Mouse (Mus musculus) embryonic facial prominence, embryonic 12.5 days (tissue): ENCODE data around the gene B4gat1. TPM values are rescaled to one million over a fixed set of nuclear protein-coding genes. Genes with fewer than 3 reads are reported as not detected.

Experiments
- ATAC-seq: fragments of 200-750 bp; cut with Nextera tagmentation; 2 replicates; pipeline ENCODE4 v1.8.0; 2017; ENCODE audit not compliant: insufficient number of reproducible peaks, insufficient read depth, low FRiP score, low TSS enrichment
- H3K27ac ChIP-seq: fragments of 300-500 bp; sonication (generic); 2 replicates; pipeline ENCODE4 v1.5.1; 2016; ENCODE audit warnings: mild to moderate bottlenecking
- H3K27me3 ChIP-seq: fragments of 300-500 bp; sonication (generic); 2 replicates; pipeline ENCODE4 v1.6.1; 2016; ENCODE audit warnings: mild to moderate bottlenecking, moderate library complexity
- H3K36me3 ChIP-seq: fragments of 300-500 bp; sonication (generic); 2 replicates; pipeline ENCODE4 v1.6.1; 2016; ENCODE audit warnings: mild to moderate bottlenecking
- H3K4me1 ChIP-seq: fragments of 300-500 bp; sonication (generic); 2 replicates; pipeline ENCODE4 v1.6.1; 2016
- H3K4me2 ChIP-seq: fragments of 300-500 bp; sonication (generic); replicated peaks from 2 replicates; pipeline ENCODE4 v1.6.1; 2016; ENCODE audit warnings: mild to moderate bottlenecking, moderate library complexity
- H3K4me3 ChIP-seq: fragments of 300-500 bp; sonication (generic); 2 replicates; pipeline ENCODE4 v1.5.1; 2016; ENCODE audit warnings: mild to moderate bottlenecking
- H3K9ac ChIP-seq: fragments of 300-500 bp; sonication (generic); 2 replicates; pipeline ENCODE4 v1.6.1; 2016; ENCODE audit warnings: mild to moderate bottlenecking, moderate library complexity
- H3K9me3 ChIP-seq: fragments of 300-500 bp; sonication (generic); 2 replicates; pipeline ENCODE4 v1.6.1; 2016; ENCODE audit warnings: mild to moderate bottlenecking, moderate library complexity
- WGBS: fragments of 180-500 bp; shearing (Covaris S2); methylation state at CpG from one replicate; pipeline ENCODE4 v1.1.7; 2016; 5-methylcytosine and 5-hydroxymethylcytosine counted together
- polyA plus RNA-seq: library from polyadenylated mRNA; unstranded; fragments of >200 nt; fragmentation: Nextera tagmentation; extraction: Ambion mirVana; gene quantifications from 2 replicates; pipeline ENCODE4 v1.2.1, GENCODE M21; 2016

The B4gat1 gene
- polyA plus RNA-seq, 1 experiment from 2014 or later: 46.4 TPM

DNA sequence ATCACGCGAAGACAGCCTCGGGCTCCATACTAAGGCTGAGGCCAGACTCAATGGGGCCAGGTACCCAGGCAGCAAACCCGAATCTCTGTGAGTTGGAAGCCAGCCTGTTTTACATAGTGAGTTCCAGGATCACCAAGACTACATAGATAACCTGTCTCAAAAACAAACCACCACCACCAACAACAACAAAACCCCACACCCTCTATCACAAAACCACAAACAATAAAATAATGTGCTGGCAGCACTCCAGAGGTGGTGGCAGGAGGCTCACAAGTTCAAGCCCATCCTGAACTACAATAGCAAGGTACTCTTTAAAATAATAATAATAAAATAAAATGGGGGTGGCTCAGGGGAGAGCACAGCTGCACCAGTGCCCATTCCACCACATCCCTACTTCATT is 2.0 kb upstream of the B4gat1 start:
- 74% methylated on average over 4 of the region's 4 CpGs for WGBS
- Histone ChIP-seq H3K9ac (no peak overlapping the region), H3K27me3 (no peaks in the 10 kb centered on the region), H3K9me3 (no peaks in the 10 kb centered on the region), H3K4me2 (no peak overlapping the region), H3K4me1 (peaks cover 28% of the 10 kb centered on the region), H3K4me3 (no peak overlapping the region), H3K36me3 (peaks cover 5% of the 10 kb centered on the region; the same call in 1 of the 2 replicates), H3K27ac (no peak overlapping the region)
- ATAC-seq: no peak

DNA sequence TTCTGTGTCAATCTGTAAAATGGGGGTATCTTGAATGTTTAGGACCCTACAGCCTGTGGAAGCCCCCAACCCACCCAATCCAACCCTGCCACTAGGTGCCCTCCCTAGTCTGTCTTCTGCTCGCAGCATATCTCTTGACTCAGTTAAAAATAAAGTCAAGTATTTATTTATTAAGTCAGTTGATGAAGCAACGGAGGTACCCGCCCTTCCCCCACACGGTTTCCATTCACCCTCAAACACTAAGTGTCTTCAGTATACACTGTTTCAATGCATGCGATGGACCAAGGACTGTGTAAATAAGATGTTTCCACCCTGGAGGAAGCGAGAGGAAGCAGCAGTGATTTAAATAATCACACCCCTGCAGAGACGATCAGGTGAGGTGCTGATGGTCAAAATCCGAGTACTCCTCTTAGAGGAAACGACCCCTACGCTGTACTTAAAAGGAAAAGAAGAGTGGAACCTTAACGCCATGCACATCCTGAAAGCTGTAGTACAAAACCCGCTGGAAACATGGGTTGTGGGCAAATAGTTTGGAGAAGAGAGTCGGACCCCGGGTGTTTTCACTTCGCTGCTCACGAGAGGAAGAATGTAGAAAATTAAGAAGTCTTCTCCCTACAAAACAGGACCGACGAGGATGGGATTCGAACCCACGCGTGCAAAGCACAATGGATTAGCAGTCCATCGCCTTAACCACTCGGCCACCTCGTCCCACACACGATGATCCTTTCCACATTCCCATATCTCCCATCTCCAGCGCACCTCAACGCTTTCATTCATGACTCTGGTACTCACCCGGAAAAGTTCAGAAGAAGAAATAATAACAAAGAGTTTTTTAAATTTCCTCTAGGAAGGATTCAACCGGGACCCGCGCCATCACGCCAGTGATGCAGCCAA is 701 bp upstream of the B4gat1 start:
- WGBS: 6% methylated on average over 32 of the region's 32 CpGs
- ATAC-seq: no peak
- Histone ChIP-seq H3K36me3 (no peaks in the 10 kb centered on the region), H3K27me3 (no peaks in the 10 kb centered on the region), H3K4me3 (peak overlapping the region; percentile 91), H3K4me2 (peak overlapping the region; percentile 99), H3K27ac (peak overlapping the region; percentile 83), H3K9me3 (no peaks in the 10 kb centered on the region), H3K4me1 (peaks cover 35% of the 10 kb centered on the region), H3K9ac (peak overlapping the region; percentile 94)

DNA sequence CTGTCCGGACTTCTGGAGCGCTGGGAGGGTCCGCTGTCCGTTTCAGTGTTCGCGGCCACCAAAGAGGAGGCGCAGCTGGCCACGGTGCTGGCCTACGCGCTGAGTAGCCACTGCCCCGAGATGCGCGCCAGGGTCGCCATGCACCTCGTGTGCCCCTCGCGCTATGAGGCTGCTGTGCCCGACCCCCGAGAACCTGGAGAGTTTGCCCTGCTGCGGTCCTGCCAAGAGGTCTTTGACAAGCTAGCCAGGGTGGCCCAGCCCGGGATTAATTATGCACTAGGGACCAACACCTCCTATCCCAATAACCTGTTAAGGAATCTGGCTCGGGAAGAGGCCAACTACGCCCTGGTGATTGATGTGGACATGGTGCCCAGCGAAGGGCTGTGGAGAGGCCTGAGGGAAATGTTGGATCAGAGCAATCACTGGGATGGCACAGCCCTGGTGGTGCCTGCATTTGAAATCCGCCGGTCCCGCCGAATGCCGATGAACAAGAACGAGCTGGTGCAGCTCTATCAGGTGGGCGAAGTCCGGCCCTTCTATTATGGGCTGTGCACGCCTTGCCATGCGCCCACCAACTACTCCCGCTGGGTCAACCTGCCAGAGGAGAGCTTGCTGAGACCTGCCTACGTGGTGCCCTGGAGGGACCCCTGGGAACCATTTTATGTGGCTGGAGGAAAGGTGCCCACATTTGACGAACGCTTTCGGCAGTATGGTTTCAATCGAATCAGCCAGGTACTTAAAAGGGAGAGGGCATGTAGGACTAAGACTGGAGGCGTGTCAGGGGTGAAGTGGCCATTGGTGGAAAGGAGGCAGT is 882 bp downstream of the B4gat1 start:
- peak overlapping the region; percentile 91 for H3K4me3 ChIP-seq
- peak overlapping the region; percentile 83; the same call in 1 of the 2 replicates for H3K27ac ChIP-seq
- peaks cover 35% of the 10 kb centered on the region for H3K4me1 ChIP-seq
- H3K9me3 ChIP-seq: no peaks in the 10 kb centered on the region
- 15% methylated on average over 41 of the region's 41 CpGs for WGBS
- peak overlapping the region; percentile 99 for H3K4me2 ChIP-seq
- ATAC-seq: no peak
- peak overlapping the region; percentile 94 for H3K9ac ChIP-seq
- peaks cover 9% of the 10 kb centered on the region for H3K36me3 ChIP-seq
- H3K27me3 ChIP-seq: no peaks in the 10 kb centered on the region

DNA sequence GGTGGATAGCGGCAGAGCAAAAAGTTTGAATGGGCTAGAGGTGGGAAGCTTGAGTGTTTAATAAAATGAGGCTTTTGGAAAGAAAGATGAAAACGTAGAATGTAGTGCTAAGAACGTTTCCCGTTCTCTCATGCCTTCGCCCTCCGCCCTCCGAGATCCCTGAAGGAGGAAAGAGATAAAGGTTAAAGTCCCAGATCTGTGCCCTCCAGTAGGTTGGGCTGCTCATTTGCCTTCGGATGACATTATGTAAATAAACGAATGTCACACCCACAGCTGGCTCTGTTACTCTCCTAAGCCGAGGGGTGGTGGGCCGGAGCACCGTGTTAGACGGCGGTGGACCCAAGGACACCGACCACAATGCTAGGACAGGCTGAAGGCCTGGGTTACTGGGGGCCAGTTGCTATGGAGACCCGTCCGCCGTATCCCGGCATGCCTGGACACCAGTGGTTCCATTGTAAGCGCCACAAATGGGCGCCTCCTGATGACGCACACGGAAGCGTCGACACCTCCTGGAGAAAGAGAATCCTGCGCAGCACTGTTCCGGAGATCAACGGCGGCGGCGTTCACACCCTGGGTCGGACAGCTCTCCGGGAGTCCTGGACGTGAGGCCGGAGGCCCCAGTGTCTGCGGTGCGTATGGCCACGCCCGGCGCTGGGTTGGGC is 2.4 kb downstream of the B4gat1 start, which contains the start of gene Brms1:
Brms1 (plus strand) TSS at position 493 of the 662 bp plus-strand sequence.
- H3K4me3 ChIP-seq: peak within 1 kb of the TSS; percentile 91
- H3K27ac ChIP-seq: peak within 1 kb of the TSS; percentile 36; the same call in 1 of the 2 replicates
- peak within 1 kb of the TSS; percentile 99 for H3K4me2 ChIP-seq
- peaks cover 35% of the 10 kb centered on the region for H3K4me1 ChIP-seq
- peak within 1 kb of the TSS; percentile 94 for H3K9ac ChIP-seq
- WGBS: 6% methylated on average over 40 of the region's 40 CpGs
- no peaks in the 10 kb centered on the region for H3K27me3 ChIP-seq
- H3K9me3 ChIP-seq: no peaks in the 10 kb centered on the region
- peak; percentile 71 for ATAC-seq
- H3K36me3 ChIP-seq: peaks cover 9% of the 10 kb centered on the region

DNA sequence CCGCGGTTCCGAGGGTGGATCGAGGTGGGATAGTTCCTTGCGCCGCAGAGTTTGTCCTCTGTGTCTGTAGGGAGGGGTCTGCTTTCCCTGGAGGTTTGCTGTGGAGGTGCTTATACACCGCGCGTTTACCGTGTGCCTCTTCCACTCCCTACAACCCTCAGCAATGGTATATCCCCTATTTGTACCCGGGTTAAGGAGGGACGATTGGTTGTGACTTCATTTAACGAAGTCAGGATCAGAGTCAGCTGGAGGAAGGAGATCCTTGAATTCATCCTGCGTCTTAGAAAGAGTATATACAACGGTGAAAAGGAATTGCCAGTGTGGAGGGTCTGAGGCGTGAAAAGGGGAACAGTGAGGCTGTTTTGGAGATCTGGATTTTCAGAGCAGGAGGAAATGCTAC is 3.0 kb downstream of the B4gat1 start:
- peak overlapping the region; percentile 94 for H3K9ac ChIP-seq
- H3K9me3 ChIP-seq: no peaks in the 10 kb centered on the region
- WGBS: 2% methylated on average over 16 of the region's 16 CpGs
- H3K4me2 ChIP-seq: peak overlapping the region; percentile 99
- ATAC-seq: no peak
- H3K27ac ChIP-seq: peak overlapping the region; percentile 36; the same call in 1 of the 2 replicates
- H3K27me3 ChIP-seq: no peaks in the 10 kb centered on the region
- H3K4me1 ChIP-seq: peaks cover 35% of the 10 kb centered on the region
- H3K36me3 ChIP-seq: peaks cover 13% of the 10 kb centered on the region
- H3K4me3 ChIP-seq: peak overlapping the region; percentile 91

DNA sequence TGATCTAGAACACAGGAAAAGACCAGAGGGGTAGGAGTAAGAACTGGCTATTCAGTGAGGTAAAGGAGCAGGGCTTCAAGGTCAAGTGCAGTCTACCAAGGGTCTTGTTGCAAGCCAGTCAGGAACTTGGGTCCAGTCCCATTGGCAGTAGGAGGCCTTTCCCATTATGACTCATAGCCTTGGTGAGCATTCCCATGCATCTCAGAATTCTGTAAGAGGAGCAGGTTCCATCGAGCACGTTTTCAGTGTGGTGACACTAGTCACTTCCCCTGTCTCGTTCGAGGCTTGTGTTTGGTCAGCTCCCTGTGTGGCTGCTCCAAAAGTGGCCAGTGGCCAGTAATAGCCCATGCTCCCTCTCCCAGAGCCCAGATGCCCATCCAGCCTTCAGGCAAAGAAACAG is 6.9 kb downstream of the B4gat1 start:
- H3K4me2 ChIP-seq: no peak overlapping the region
- no peaks in the 10 kb centered on the region for H3K9me3 ChIP-seq
- H3K36me3 ChIP-seq: peaks cover 42% of the 10 kb centered on the region
- peaks cover 23% of the 10 kb centered on the region for H3K4me1 ChIP-seq
- 85% methylated on average over 4 of the region's 4 CpGs for WGBS
- H3K4me3 ChIP-seq: no peak overlapping the region
- no peak for ATAC-seq
- no peak overlapping the region for H3K27ac ChIP-seq
- H3K27me3 ChIP-seq: peaks cover 9% of the 10 kb centered on the region
- no peak overlapping the region for H3K9ac ChIP-seq

DNA sequence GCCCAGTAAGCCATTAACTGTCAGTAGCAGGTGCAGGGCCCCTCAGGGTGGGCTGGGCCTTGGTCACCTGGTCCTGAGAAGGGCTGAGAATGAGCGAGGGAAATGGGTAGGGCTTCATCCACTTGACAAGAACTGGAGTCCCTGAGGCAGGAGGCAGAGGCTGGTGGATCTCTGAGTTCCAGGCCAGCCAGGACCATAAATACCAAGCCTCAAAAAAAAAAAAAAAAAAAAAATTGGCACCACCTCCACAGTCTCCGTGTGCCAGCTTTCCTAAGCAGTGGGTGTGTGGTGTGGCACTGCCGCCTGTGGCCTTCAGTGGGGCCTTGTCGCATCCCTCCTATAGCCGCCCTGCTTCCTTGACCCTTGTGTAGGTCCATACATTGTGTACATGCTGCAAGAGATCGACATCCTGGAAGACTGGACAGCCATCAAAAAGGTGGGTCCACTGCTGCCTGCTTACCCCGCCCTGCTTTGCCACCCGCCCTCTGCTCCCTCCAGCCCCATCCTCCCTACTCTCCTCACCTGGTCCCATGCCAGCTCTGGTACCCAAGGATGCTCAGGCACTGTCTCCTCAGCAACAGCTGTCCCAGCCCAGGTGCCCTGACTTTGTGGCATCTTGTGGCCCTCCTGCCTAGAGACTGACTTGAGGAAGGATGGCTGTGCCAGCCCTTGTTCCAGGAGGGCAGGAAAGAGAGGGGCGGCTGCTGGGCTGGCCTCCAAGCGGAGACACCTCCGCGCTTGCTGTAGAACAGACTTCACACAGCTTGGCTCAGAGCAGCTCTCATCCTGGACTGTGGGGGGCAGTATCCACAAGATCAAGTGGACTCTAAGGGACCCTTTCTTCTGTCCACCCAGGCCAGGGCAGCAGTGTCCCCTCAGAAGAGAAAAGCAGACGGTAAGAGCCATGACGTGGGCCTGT is 9.8 kb downstream of the B4gat1 start:
- no peaks in the 10 kb centered on the region for H3K9me3 ChIP-seq
- no peak overlapping the region for H3K4me2 ChIP-seq
- peaks cover 29% of the 10 kb centered on the region for H3K4me1 ChIP-seq
- H3K27me3 ChIP-seq: peaks cover 38% of the 10 kb centered on the region
- peaks cover 41% of the 10 kb centered on the region for H3K36me3 ChIP-seq
- no peak overlapping the region for H3K27ac ChIP-seq
- no peak overlapping the region for H3K4me3 ChIP-seq
- 83% methylated on average over 14 of the region's 14 CpGs for WGBS
- H3K9ac ChIP-seq: no peak overlapping the region
- no peak for ATAC-seq

DNA sequence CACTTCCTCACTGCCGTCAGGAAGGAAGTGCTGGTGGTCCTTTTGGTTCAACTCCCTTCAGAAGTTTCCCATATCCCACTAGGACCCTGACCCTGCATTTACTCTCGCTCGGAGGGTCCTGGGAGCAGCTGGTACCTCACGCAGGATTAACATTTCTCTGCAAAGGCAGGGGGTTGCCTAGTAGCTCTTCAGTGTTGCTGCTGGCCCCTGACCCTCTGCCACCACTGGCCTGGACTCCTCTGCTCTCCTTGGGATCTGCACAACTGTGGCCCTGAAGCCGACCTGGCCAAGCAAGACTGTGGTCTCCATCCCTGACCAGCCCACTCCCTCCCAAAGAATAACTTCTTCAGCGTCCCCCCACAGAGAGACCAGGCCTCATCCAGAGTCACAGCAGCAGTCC is 10.7 kb downstream of the B4gat1 start:
- Histone ChIP-seq H3K27ac (no peak overlapping the region), H3K27me3 (peaks cover 44% of the 10 kb centered on the region), H3K36me3 (peaks cover 34% of the 10 kb centered on the region), H3K9me3 (no peaks in the 10 kb centered on the region), H3K4me3 (no peak overlapping the region), H3K4me2 (no peak overlapping the region), H3K4me1 (peaks cover 29% of the 10 kb centered on the region), H3K9ac (no peak overlapping the region)
- ATAC-seq: no peak
- 75% methylated on average over 6 of the region's 6 CpGs for WGBS

DNA sequence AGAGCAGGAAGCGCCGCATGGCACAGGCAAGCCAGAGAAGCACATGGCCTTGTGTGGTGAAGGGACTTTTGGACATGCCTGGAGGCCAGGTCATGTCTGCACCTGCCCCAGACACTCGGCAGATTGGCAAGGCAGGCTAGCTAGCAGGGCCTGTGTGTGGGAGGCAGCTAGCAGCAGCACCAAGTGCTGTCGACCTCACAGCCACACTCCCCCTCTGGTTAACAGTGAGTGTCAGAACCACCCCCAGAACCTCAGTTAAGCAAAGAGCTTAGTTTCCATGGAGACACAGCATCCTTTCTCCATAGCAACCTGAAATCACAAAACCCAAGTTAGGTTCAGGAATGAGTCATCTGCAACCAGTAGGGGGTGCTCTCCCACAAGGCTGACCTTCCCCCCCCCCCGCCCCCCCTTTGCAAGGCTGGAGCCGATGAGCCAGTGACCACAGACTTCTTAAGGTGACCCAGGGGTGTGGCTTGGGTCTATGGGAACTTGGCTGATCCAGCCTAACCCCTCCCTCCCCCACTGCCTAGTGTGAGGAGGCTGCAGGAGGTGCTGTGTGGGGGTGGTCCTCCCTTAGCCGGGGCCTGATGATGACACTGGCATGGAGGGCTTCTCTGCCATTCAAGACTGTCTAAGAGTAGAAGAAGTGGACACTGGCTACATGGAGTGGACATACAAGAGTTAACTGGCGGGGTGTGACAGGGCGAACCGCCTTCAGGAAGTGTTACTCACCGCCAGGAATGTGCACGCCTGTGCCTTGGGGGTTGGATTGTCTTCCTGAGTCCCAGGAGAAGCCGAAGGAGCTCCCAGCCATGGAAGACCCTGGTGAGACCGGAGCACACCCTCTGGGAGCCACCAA is 11.7 kb downstream of the B4gat1 start, which contains the start of gene Rin1:
Rin1 (plus strand) TSS at position 435 of the 859 bp plus-strand sequence.
- H3K4me1 ChIP-seq: peaks cover 29% of the 10 kb centered on the region
- 12% methylated on average over 14 of the region's 14 CpGs for WGBS
- 0 out of 2 replicates have a peak within 1 kb of the TSS, but pooled peaks have one; percentile 25 for H3K27ac ChIP-seq
- H3K4me3 ChIP-seq: peak within 1 kb of the TSS; percentile 13; the same call in 1 of the 2 replicates
- no peak for ATAC-seq
- peaks cover 34% of the 10 kb centered on the region for H3K36me3 ChIP-seq
- no peaks in the 10 kb centered on the region for H3K9me3 ChIP-seq
- H3K27me3 ChIP-seq: peaks cover 47% of the 10 kb centered on the region
- no peak within 1 kb of the TSS for H3K9ac ChIP-seq
- peak within 1 kb of the TSS; percentile 38 for H3K4me2 ChIP-seq

DNA sequence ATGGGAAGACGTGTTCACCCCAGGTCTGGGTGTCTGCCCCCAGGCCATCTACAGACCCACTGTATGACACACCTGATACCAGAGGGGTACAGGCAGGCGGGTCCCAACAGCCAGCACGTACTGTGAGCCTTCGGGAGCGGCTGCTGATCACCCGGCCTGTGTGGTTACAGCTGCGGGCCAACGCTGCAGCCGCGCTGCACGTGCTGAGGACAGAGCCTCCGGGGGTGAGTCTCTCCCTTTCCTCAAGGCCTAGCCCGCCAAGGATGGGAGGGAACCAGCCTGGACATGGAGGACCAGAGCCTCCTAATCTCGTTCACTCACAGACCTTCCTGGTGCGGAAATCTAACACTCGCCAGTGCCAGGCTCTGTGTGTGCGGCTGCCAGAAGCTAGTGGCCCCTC is 12.4 kb downstream of the B4gat1 start:
- WGBS: 6% methylated on average over 17 of the region's 17 CpGs

More for the DNA sequence above, 12.4 kb downstream of the B4gat1 start:
- H3K9me3 ChIP-seq: no peaks in the 10 kb centered on the region
- peaks cover 34% of the 10 kb centered on the region for H3K36me3 ChIP-seq
- 0 out of 2 replicates have a peak overlapping the region, but pooled peaks have one; percentile 25 for H3K27ac ChIP-seq
- peaks cover 47% of the 10 kb centered on the region for H3K27me3 ChIP-seq
- H3K4me2 ChIP-seq: peak overlapping the region; percentile 38
- ATAC-seq: peak; percentile 39; the same call in 1 of the 2 replicates
- peak overlapping the region; percentile 13; the same call in 1 of the 2 replicates for H3K4me3 ChIP-seq
- no peak overlapping the region for H3K9ac ChIP-seq
- peaks cover 29% of the 10 kb centered on the region for H3K4me1 ChIP-seq
